Mouse (Mus musculus) limb, embryonic 12.5 days (tissue): ENCODE measurements at regions not wholly inside any gene's neighbourhood (a gene's known extent, or its start where the extent isn't known, plus 50 kb on each side); places are given as distances from the start of the nearest gene placed in this dataset.

Experiments
- ATAC-seq: fragments of 200-750 bp; cut with Nextera tagmentation; 2 replicates; pipeline ENCODE4 v1.8.0; 2017; ENCODE audit warnings: low read depth, moderate TSS enrichment; ENCODE audit not compliant: insufficient number of reproducible peaks, insufficient read depth, low FRiP score, low TSS enrichment
- H3K27ac ChIP-seq: fragments of 300-500 bp; sonication (generic); 2 replicates; pipeline ENCODE4 v1.5.1; 2016; ENCODE audit warnings: mild to moderate bottlenecking, moderate library complexity
- H3K27me3 ChIP-seq: fragments of 300-500 bp; sonication (generic); 2 replicates; pipeline ENCODE4 v1.6.1; 2016; ENCODE audit warnings: mild to moderate bottlenecking, moderate library complexity
- H3K36me3 ChIP-seq: fragments of 300-500 bp; sonication (generic); 2 replicates; pipeline ENCODE4 v1.6.1; 2016; ENCODE audit warnings: mild to moderate bottlenecking, moderate library complexity
- H3K4me1 ChIP-seq: fragments of 300-500 bp; sonication (generic); replicated peaks from 2 replicates; pipeline ENCODE4 v1.6.1; 2016
- H3K4me2 ChIP-seq: fragments of 300-500 bp; sonication (generic); 2 replicates; pipeline ENCODE4 v1.6.1; 2016; ENCODE audit warnings: mild to moderate bottlenecking, moderate library complexity
- H3K4me3 ChIP-seq: fragments of 300-500 bp; sonication (generic); replicated peaks from 2 replicates; pipeline ENCODE4 v1.5.1; 2016; ENCODE audit warnings: mild to moderate bottlenecking
- H3K9ac ChIP-seq: fragments of 300-500 bp; sonication (generic); replicated peaks from 2 replicates; pipeline ENCODE4 v1.6.1; 2016; ENCODE audit warnings: mild to moderate bottlenecking, moderate library complexity
- H3K9me3 ChIP-seq: fragments of 300-500 bp; sonication (generic); 2 replicates; pipeline ENCODE4 v1.6.1; 2016; ENCODE audit warnings: mild to moderate bottlenecking, moderate library complexity
- WGBS: fragments of 180-500 bp; shearing (Covaris S2); methylation state at CpG from one replicate; pipeline ENCODE4 v1.1.7; 2016; 5-methylcytosine and 5-hydroxymethylcytosine counted together

- H3K4me3 ChIP-seq: no peak overlapping the region
- H3K27ac ChIP-seq: no peak overlapping the region
- H3K27me3 ChIP-seq: peaks cover 83% of the 10 kb centered on the region
- H3K9me3 ChIP-seq: no peaks in the 10 kb centered on the region
- H3K4me2 ChIP-seq: no peak overlapping the region
- WGBS: 17% methylated on average over 5 of the region's 5 CpGs
- no peak overlapping the region for H3K9ac ChIP-seq
- ATAC-seq: no peak
- H3K36me3 ChIP-seq: no peaks in the 10 kb centered on the region
- no peaks in the 10 kb centered on the region for H3K4me1 ChIP-seq
Measured at GRCm38 (mm10) chr4:125265575-125265974, 137.9 kb upstream of the Zc3h12a start.

- Histone ChIP-seq H3K27me3 (peaks cover 83% of the 10 kb centered on the region), H3K27ac (no peak overlapping the region)
- 43% methylated on average over 7 of the region's 7 CpGs for WGBS
Measured at GRCm38 (mm10) chr4:125265065-125265464, 137.4 kb upstream of the Zc3h12a start.

GRCm38 (mm10) chr4:125261547-125261946 is 133.9 kb upstream of the Zc3h12a start:
- no peaks in the 10 kb centered on the region for H3K9me3 ChIP-seq
- H3K9ac ChIP-seq: no peak overlapping the region
- H3K27ac ChIP-seq: no peak overlapping the region
- H3K4me1 ChIP-seq: no peaks in the 10 kb centered on the region
- no peak overlapping the region for H3K4me2 ChIP-seq
- no peak overlapping the region for H3K4me3 ChIP-seq
- no peak for ATAC-seq
- H3K36me3 ChIP-seq: no peaks in the 10 kb centered on the region
- WGBS: 71% methylated on average over 8 of the region's 8 CpGs
- H3K27me3 ChIP-seq: peaks cover 74% of the 10 kb centered on the region

More at GRCm38 (mm10) chr4:125265065-125265464, 137.4 kb upstream of the Zc3h12a start:
- Histone ChIP-seq H3K9ac (no peak overlapping the region), H3K4me1 (no peaks in the 10 kb centered on the region), H3K4me2 (no peak overlapping the region), H3K36me3 (no peaks in the 10 kb centered on the region), H3K9me3 (no peaks in the 10 kb centered on the region), H3K4me3 (no peak overlapping the region)
- ATAC-seq: no peak

GRCm38 (mm10) chr4:125259306-125259705 is 131.7 kb upstream of the Zc3h12a start:
- Histone ChIP-seq H3K9me3 (no peaks in the 10 kb centered on the region), H3K4me1 (no peaks in the 10 kb centered on the region), H3K27ac (no peak overlapping the region), H3K4me3 (no peak overlapping the region), H3K9ac (no peak overlapping the region), H3K36me3 (no peaks in the 10 kb centered on the region), H3K27me3 (peaks cover 59% of the 10 kb centered on the region), H3K4me2 (no peak overlapping the region)
- 48% methylated on average over 10 of the region's 10 CpGs for whole genome bisulfite sequencing
- no peak for ATAC-seq

GRCm38 (mm10) chr4:125257916-125258315 is 130.3 kb upstream of the Zc3h12a start:
- Histone ChIP-seq H3K4me2 (no peak overlapping the region), H3K4me1 (no peaks in the 10 kb centered on the region), H3K4me3 (no peak overlapping the region), H3K27ac (no peak overlapping the region), H3K9me3 (no peaks in the 10 kb centered on the region), H3K36me3 (no peaks in the 10 kb centered on the region), H3K9ac (no peak overlapping the region), H3K27me3 (peaks cover 46% of the 10 kb centered on the region)
- WGBS: 66% methylated on average over 6 of the region's 6 CpGs
- no peak for ATAC-seq

- H3K27me3 ChIP-seq: peaks cover 22% of the 10 kb centered on the region
- no peaks in the 10 kb centered on the region for H3K4me1 ChIP-seq
- no peak overlapping the region for H3K9ac ChIP-seq
- H3K27ac ChIP-seq: no peak overlapping the region
- H3K4me2 ChIP-seq: no peak overlapping the region
- no peaks in the 10 kb centered on the region for H3K36me3 ChIP-seq
- H3K4me3 ChIP-seq: no peak overlapping the region
- WGBS: 82% methylated on average over 3 of the region's 3 CpGs
- H3K9me3 ChIP-seq: no peaks in the 10 kb centered on the region
- no peak for ATAC-seq
Measured at GRCm38 (mm10) chr4:125253161-125253560, 125.5 kb upstream of the Zc3h12a start.

GRCm38 (mm10) chr4:125252228-125252627 is 124.6 kb upstream of the Zc3h12a start:
- no peak overlapping the region for H3K4me2 ChIP-seq
- WGBS: 59% methylated on average over 8 of the region's 8 CpGs
- H3K9ac ChIP-seq: no peak overlapping the region
- H3K4me1 ChIP-seq: no peaks in the 10 kb centered on the region
- H3K36me3 ChIP-seq: no peaks in the 10 kb centered on the region
- H3K27ac ChIP-seq: no peak overlapping the region
- ATAC-seq: no peak
- peaks cover 22% of the 10 kb centered on the region for H3K27me3 ChIP-seq
- H3K4me3 ChIP-seq: no peak overlapping the region
- no peaks in the 10 kb centered on the region for H3K9me3 ChIP-seq

GRCm38 (mm10) chr4:125249061-125249460 is 121.4 kb upstream of the Zc3h12a start:
- Histone ChIP-seq H3K4me2 (no peak overlapping the region), H3K4me1 (no peaks in the 10 kb centered on the region), H3K9ac (no peak overlapping the region), H3K4me3 (no peak overlapping the region), H3K27me3 (peaks cover 41% of the 10 kb centered on the region), H3K36me3 (no peaks in the 10 kb centered on the region), H3K9me3 (no peaks in the 10 kb centered on the region), H3K27ac (no peak overlapping the region)
- 72% methylated on average over 7 of the region's 7 CpGs for WGBS
- ATAC-seq: no peak

GRCm38 (mm10) chr4:125246171-125246570 is 118.5 kb upstream of the Zc3h12a start:
- no peak for ATAC-seq
- Histone ChIP-seq H3K27me3 (peaks cover 60% of the 10 kb centered on the region), H3K27ac (no peak overlapping the region), H3K4me3 (no peak overlapping the region), H3K36me3 (no peaks in the 10 kb centered on the region), H3K9me3 (no peaks in the 10 kb centered on the region), H3K4me2 (no peak overlapping the region), H3K9ac (no peak overlapping the region), H3K4me1 (0 out of 2 replicates have a peak, but pooled peaks cover 3% of the 10 kb centered on the region)
- WGBS: 10% methylated on average over 5 of the region's 5 CpGs

GRCm38 (mm10) chr4:125242512-125242911 is 114.9 kb upstream of the Zc3h12a start:
- no peak for ATAC-seq
- no peaks in the 10 kb centered on the region for H3K9me3 ChIP-seq
- H3K4me3 ChIP-seq: no peak overlapping the region
- WGBS: 31% methylated on average over 1 of the region's 1 CpGs
- no peak overlapping the region for H3K4me2 ChIP-seq
- no peak overlapping the region for H3K9ac ChIP-seq
- H3K4me1 ChIP-seq: 0 out of 2 replicates have a peak, but pooled peaks cover 3% of the 10 kb centered on the region
- no peak overlapping the region for H3K27ac ChIP-seq
- peaks cover 69% of the 10 kb centered on the region for H3K27me3 ChIP-seq
- H3K36me3 ChIP-seq: no peaks in the 10 kb centered on the region

GRCm38 (mm10) chr4:125241577-125242262 is 114.1 kb upstream of the Zc3h12a start:
- ATAC-seq: no peak
- Histone ChIP-seq H3K4me1 (0 out of 2 replicates have a peak, but pooled peaks cover 3% of the 10 kb centered on the region), H3K9ac (no peak overlapping the region), H3K36me3 (no peaks in the 10 kb centered on the region), H3K27ac (no peak overlapping the region), H3K9me3 (no peaks in the 10 kb centered on the region), H3K4me2 (no peak overlapping the region), H3K4me3 (no peak overlapping the region), H3K27me3 (peaks cover 70% of the 10 kb centered on the region)
- 13% methylated on average over 7 of the region's 7 CpGs for WGBS

GRCm38 (mm10) chr4:125231711-125232260 is 104.1 kb upstream of the Zc3h12a start:
- 28% methylated on average over 12 of the region's 12 CpGs for WGBS
- no peaks in the 10 kb centered on the region for H3K9me3 ChIP-seq
- no peak overlapping the region for H3K9ac ChIP-seq
- H3K36me3 ChIP-seq: no peaks in the 10 kb centered on the region
- H3K4me3 ChIP-seq: no peak overlapping the region
- peaks cover 68% of the 10 kb centered on the region for H3K27me3 ChIP-seq
- no peak for ATAC-seq
- no peak overlapping the region for H3K27ac ChIP-seq
- H3K4me2 ChIP-seq: no peak overlapping the region
- no peaks in the 10 kb centered on the region for H3K4me1 ChIP-seq
